Mouse (Mus musculus): Measurements from ENCODE around the gene Slain2.
A peak's percentile ranks its signal among the peaks of the same experiment; 100 is the strongest.

GRCm38 (mm10) chr5:72896478-72897279 is 17.4 kb upstream of the Slain2 start:
- TF ChIP-seq POLR2A (IDR thresholded peaks at IDR 0.05; ENCODE audit: insufficient read depth, low read depth, low read length) (no peak), CTCF (IDR thresholded peaks at IDR 0.05) (no peak), EP300 (IDR thresholded peaks at IDR 0.05; ENCODE audit: insufficient read depth, low read depth, low read length) (peak; percentile 91)
